Mouse (Mus musculus) E14TG2a.4 (cell line): ENCODE results near the gene Unc50.

Experiments used
- CTCF ChIP-seq: conservative IDR thresholded peaks from 2 replicates; pipeline ENCODE4 v1.5.1; 2014; ENCODE audit warnings: low read length
- NANOG ChIP-seq: IDR thresholded peaks from 2 replicates; pipeline ENCODE4 v1.6.1; 2014; ENCODE audit warnings: borderline replicate concordance, low read length, mixed read lengths
- POU5F1 ChIP-seq: IDR thresholded peaks from 2 replicates; pipeline ENCODE4 v1.6.1; 2014; ENCODE audit warnings: low read length, borderline replicate concordance

DNA sequence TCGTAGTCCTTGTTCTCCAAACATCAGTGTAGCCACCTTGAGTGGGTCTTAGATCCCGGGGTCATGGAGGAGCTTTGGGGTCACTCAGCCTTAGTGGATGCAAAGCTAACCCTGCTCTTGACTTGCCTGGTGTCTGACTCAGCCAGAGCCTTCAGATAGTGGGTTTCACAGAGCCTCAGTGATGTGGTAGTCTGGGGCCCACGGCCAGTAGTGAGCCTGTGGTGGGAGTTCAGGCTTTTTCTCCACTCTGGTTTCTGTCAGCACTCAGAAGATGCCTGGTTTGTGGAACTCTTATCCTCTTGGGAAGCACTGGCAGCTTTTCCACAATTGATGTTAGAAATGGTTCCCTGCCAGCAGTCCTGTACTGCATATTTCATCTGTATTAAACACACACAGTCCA, 45.6 kb upstream of the Unc50 start:
- no peak for TF ChIP-seq CTCF
- no peak for TF ChIP-seq POU5F1
- TF ChIP-seq NANOG, result no peak
